Mouse (Mus musculus) megakaryocyte, embryonic 14.5 days (primary cell): ENCODE measurements around the gene Zfp646. TPM values are rescaled to one million over a fixed set of nuclear protein-coding genes. Genes with fewer than 3 reads are reported as not detected.
"Not testable (repeated sequence)": the region's sequence is repeated elsewhere in the genome, so short reads cannot be mapped to it uniquely, and the experiment has no call there.

Experiments used
- H3K27me3 ChIP-seq: replicated peaks from 2 replicates; pipeline ENCODE3; 2012; ENCODE audit warnings: inconsistent platforms
- H3K36me3 ChIP-seq: replicated peaks from 2 replicates; pipeline ENCODE3; 2012; ENCODE audit warnings: low read length, inconsistent platforms, mixed read lengths
- H3K4me1 ChIP-seq: 2 replicates; pipeline ENCODE4 v1.6.1; 2012; ENCODE audit warnings: inconsistent platforms
- H3K4me3 ChIP-seq: replicated peaks from 2 replicates; pipeline ENCODE3; 2012; ENCODE audit warnings: moderate library complexity, mild to moderate bottlenecking, inconsistent platforms
- H3K9me3 ChIP-seq: 2 replicates; pipeline ENCODE4 v1.6.1; 2012; ENCODE audit warnings: inconsistent platforms
- FLI1 ChIP-seq: IDR thresholded peaks from 2 replicates; pipeline ENCODE4 v1.6.1; 2012; ENCODE audit warnings: low read length, inconsistent platforms, mixed read lengths
- GATA1 ChIP-seq: IDR thresholded peaks from 3 replicates; pipeline ENCODE4 v1.6.1; 2012; ENCODE audit warnings: mixed read lengths, low read length, inconsistent platforms, borderline replicate concordance
- polyA plus RNA-seq: library from polyadenylated mRNA; stranded (reverse); fragments of >175 nt; gene quantifications from 2 replicates; pipeline ENCODE4 v1.2.3, GENCODE M21; 2012; ENCODE audit warnings: low replicate concordance; ENCODE audit not compliant: insufficient read depth

The Zfp646 gene
- 1.0 and 6.3 TPM in 2 replicates for polyA plus RNA-seq

DNA sequence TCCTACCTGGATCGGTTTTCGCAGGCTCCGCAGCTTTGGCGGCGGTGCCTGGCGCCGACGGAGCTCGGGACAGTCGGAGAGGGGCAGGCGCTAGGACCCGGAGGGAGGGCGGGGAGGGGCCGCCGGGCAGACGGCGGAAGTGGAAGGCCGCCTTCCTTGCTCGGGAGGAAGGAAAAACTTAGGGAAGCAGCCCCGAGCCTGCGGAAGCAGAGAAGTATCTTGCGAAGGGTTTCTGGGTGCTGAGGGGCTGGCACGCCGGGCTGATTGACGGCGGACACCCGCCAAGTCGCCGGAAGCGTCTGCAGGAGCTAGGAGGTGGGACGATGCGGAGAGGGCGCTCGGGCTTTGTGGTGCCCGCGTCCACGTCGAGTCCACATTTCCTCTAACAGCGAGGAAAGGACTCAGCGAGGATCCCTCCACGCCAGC lies at the start of gene Zfp646:
Gene Zfp646, plus strand, starts transcription at position 181 of the 426 bp plus-strand sequence.
- TF ChIP-seq GATA1 (no peak), FLI1 (no peak)
- peaks cover 63% of the 10 kb centered on the region for H3K4me1 ChIP-seq
- H3K27me3 ChIP-seq, result no peaks in the 10 kb centered on the region
- H3K4me3 ChIP-seq, result peak within 1 kb of the TSS; percentile 99
- peaks cover 52% of the 10 kb centered on the region for H3K36me3 ChIP-seq
- peaks cover 28% of the 10 kb centered on the region for H3K9me3 ChIP-seq

- H3K36me3 ChIP-seq, result no peaks in the 10 kb centered on the region
- H3K4me3 ChIP-seq, result no peak overlapping the region
- H3K4me1 ChIP-seq, result peaks cover 22% of the 10 kb centered on the region
- TF ChIP-seq GATA1, result no peak
- no peak for TF ChIP-seq FLI1
- H3K9me3 ChIP-seq, result peaks cover 8% of the 10 kb centered on the region
- peaks cover 2% of the 10 kb centered on the region for H3K27me3 ChIP-seq
Observed at GRCm38 (mm10) chr7:127835550-127835949, 40.5 kb upstream of the Zfp646 start.

DNA sequence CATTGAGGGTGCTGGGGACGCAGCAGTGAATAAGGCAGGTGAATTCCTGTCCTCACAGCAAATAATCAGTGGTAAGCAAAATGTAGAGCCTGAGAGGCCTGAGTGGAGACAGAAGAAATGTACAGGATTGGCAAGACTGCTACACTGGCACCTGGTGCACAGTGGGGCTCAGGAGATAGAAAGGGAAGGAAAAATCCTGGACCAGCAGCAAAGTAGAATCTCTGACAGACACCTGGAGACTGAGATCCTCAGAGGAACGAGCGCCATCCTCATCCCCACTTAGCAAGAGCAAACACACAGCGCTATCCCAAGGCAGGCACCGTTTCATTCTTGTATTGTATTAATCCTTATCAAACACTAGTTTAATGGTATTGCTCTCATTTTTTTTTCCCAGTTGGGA lies 38.5 kb upstream of the Zfp646 start:
- peaks cover 30% of the 10 kb centered on the region for H3K4me1 ChIP-seq
- H3K36me3 ChIP-seq, result peaks cover under 1% of the 10 kb centered on the region
- H3K4me3 ChIP-seq, result no peak overlapping the region
- peaks cover 2% of the 10 kb centered on the region for H3K9me3 ChIP-seq
- TF ChIP-seq FLI1 (no peak), GATA1 (no peak)
- H3K27me3 ChIP-seq, result no peaks in the 10 kb centered on the region

- not testable (repeated sequence) for H3K9me3 ChIP-seq, H3K4me3 ChIP-seq, H3K36me3 ChIP-seq, H3K27me3 ChIP-seq
- H3K4me1 ChIP-seq, result peaks cover 34% of the 10 kb centered on the region
Observed at GRCm38 (mm10) chr7:127837878-127838277, 38.1 kb upstream of the Zfp646 start.

- peaks cover 55% of the 10 kb centered on the region for H3K4me1 ChIP-seq
- not testable (repeated sequence) for H3K4me3 ChIP-seq
Observed at GRCm38 (mm10) chr7:127840031-127840430, 36.0 kb upstream of the Zfp646 start.

DNA sequence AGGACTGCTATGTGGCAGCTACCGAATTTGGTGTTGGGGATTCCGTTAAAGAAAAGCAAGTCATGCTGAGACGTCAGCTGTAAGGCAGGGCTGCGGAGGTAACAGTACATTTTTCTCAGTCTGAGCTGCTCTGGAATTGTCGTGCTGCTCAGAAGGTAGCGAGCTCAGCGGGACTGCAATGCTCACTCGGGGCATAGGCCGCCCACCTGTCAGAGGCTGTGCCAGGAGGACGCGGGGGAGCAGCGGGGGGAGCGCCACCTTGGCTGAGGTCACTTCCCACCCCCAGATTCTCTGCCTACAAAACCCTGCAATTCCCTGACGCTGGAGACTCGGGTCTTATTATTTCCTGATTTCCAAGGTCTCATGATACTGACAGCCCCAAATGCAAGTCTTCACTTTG lies 35.1 kb upstream of the Zfp646 start:
- H3K9me3 ChIP-seq, result no peaks in the 10 kb centered on the region
- H3K4me1 ChIP-seq, result peaks cover 61% of the 10 kb centered on the region
- H3K27me3 ChIP-seq, result no peaks in the 10 kb centered on the region
- peaks cover 33% of the 10 kb centered on the region for H3K36me3 ChIP-seq
- no peak for TF ChIP-seq GATA1
- TF ChIP-seq FLI1, result no peak
- H3K4me3 ChIP-seq, result peak overlapping the region; percentile 98

More at GRCm38 (mm10) chr7:127840031-127840430, 36.0 kb upstream of the Zfp646 start:
- H3K9me3 ChIP-seq, H3K27me3 ChIP-seq: not testable (repeated sequence)
- H3K36me3 ChIP-seq, result peaks cover 26% of the 10 kb centered on the region

DNA sequence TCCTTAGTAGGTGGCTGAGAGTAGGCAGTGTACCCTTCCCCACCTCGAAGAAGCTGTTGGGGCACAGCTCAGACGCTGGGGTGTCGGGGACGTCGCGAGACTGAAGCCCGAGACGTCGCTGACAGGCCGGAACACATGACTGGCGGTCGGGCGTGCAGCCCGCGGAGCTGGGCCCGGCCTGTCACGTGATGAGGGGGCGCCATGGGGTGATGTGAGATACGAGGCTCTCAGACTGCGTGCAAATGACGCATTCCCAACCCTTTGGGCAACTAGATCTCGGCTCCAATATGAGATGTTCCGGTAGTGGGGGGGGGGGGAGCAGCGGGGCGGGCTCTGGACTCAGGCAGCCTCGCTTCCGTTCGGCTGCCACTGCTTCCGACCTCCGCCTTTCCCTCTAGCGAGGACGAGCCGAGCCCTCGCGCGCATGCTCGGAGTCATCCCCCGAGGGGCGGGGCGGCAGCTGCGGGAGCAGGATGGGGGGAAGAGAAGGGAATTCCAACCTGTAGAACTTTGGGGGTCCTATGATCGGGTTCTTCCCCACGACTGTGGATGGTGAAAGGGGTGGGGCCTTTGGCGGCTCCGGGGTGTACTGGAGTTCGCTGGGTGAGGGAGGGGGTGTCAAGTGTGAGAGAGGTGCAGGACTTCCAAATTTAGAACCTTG lies 34.6 kb upstream of the Zfp646 start:
- H3K4me3 ChIP-seq, result peak overlapping the region; percentile 98
- H3K27me3 ChIP-seq, result no peaks in the 10 kb centered on the region
- peaks cover 62% of the 10 kb centered on the region for H3K4me1 ChIP-seq
- H3K36me3 ChIP-seq, result peaks cover 39% of the 10 kb centered on the region
- no peaks in the 10 kb centered on the region for H3K9me3 ChIP-seq
- TF ChIP-seq GATA1 (no peak), FLI1 (no peak)

DNA sequence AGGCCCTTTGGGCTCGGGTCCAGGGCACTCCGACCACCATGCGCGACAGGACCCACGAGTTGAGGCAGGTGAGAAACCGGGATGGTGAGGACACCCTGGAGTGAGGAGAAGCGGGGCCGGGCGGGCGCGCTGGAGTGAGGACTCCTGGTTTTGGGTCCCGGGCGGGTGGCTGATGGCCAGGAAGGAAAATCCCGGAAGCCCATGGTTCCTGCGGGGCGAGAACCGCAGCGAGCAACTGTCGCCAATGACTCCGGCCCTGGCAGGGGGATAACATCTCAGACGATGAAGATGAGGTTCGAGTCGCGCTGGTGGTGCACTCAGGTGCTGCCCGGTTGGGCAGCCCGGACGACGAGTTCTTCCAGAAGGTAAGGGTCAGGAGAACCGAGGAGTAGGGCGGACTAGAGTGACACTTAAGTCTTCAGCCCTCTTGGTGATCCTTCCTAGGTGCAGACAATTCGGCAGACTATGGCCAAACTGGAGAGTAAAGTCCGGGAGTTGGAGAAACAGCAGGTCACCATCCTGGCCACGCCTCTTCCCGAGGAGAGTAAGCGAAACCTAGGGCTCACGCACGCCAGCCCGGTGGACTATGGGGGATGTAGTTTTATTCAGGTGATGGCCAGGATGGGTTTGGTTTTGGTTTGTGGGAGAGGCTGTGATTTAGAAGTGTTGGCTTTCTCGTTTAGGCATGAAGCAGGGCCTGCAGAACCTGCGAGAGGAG lies 33.9 kb upstream of the Zfp646 start:
- Histone ChIP-seq H3K36me3 (peaks cover 46% of the 10 kb centered on the region), H3K4me3 (peak overlapping the region; percentile 98), H3K27me3 (no peaks in the 10 kb centered on the region), H3K4me1 (peaks cover 69% of the 10 kb centered on the region), H3K9me3 (no peaks in the 10 kb centered on the region)
- no peak for TF ChIP-seq GATA1
- TF ChIP-seq FLI1, result no peak

- H3K4me3 ChIP-seq, result peak overlapping the region; percentile 86
- H3K36me3 ChIP-seq, result peaks cover 66% of the 10 kb centered on the region
- H3K27me3 ChIP-seq, result no peaks in the 10 kb centered on the region
- no peaks in the 10 kb centered on the region for H3K9me3 ChIP-seq
- peaks cover 80% of the 10 kb centered on the region for H3K4me1 ChIP-seq
- TF ChIP-seq GATA1, result peak; percentile 63; the same call in 1 of the 3 replicates
- no peak; the same call in 1 of the 2 replicates for TF ChIP-seq FLI1
Observed at GRCm38 (mm10) chr7:127849973-127850875, 25.8 kb upstream of the Zfp646 start.
